Mouse (Mus musculus) ES-CJ7 (cell line): Measurements from ENCODE around the gene Mrpl9.

Experiments
- DNase-seq: peaks from one replicate; pipeline ENCODE4 v3.0.0; 2011; ENCODE audit warnings: low read depth, low spot score

Gene Mrpl9

DNA sequence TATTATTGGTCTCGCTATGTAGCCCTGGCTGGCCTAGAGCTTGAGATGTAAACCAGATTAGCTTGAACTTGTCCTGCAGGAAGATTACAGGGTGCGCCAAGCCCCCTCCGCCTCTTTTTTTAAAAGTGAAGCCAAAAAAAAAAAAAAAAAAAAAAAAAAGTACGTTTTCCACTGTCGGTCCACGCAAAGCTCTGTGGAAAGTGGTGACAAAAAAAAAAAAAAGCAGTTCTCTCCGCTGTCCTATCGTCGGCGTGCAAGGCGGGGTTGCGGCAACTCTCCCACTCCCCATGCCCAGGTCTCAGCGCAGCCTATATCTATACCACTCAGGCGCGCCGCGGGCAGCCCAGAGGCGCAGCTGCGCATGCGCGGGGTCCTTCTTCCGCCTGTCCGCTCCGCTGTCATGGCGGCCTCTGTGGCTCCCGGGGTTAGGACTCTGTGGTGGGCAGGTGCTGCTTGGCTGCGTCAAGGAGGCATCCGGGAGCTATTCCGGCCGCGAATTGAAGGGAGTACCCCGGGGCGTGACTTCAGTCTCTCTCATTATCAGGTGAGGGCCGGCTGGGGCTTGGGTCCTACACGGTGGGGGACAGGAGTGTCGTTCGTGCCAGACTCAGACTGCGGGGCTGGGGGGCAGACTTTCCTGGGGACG is at the start of gene Mrpl9:
Gene Mrpl9, plus strand, starts transcription at position 368 of the 646 bp plus-strand sequence.
- DNase-seq = peak; percentile 96

DNA sequence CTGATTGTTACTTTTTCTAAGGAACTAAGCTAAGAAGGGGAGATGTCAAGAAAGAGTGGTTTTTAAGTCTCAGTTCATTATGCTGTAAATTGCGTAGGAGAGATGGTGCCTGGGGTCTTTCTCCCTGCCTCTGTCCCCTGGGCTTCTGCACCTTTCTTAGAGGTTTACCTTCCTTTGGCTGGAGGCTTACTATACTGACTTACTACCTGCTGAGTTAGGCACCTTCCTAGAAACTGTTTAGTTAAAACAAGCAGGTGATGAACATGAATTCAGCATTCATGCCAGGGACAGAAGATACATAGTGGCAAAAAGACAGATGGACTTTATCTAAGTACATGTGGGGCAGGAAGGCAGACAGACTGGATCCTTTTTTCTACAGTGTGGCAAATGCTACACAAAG is 46.8 kb upstream of the Mrpl9 start:
- no peak for DNase-seq

DNA sequence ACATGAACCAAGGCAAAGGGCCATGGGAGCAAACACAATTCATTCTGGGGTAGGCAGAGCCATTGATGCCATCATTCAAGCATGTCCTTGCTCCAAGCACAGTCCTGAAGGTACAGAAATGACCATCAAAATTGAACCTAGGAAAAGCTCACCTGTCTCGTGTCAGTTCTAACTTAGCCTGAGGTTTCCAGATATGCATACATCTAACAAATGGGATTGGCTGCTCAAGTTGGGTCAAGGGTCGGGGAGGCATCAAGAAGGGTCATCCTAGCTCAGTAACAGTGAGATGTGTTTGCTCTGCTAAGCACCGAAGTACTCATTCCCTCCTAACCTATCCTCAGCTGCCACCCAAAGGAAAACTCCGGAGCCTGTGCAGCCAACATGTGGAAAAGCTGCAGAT is 46.3 kb upstream of the Mrpl9 start:
- DNase-seq = no peak

DNA sequence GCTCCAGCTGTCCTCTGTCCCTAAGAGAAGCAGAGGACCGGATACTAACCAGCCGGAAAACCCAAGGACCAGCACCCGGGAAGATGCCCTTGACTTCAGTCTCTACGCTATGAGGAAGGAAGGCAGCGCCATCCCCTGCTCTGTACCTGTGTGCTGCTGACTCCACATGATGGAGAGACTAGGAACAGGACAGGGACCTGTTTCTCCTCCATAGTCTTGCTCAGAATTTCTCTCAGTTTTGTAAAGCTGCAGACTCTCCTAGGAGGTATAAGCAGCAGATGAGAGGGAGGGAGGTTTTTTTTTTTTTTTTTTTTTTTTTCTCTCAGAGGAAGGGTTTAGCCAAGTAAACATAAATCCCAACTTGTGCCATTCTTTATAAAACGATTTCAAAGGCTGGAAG is 44.9 kb upstream of the Mrpl9 start, which contains the start of gene Lingo4:
Gene Lingo4, plus strand, starts transcription at position 301 of the 400 bp plus-strand sequence.
- no peak for DNase-seq

DNA sequence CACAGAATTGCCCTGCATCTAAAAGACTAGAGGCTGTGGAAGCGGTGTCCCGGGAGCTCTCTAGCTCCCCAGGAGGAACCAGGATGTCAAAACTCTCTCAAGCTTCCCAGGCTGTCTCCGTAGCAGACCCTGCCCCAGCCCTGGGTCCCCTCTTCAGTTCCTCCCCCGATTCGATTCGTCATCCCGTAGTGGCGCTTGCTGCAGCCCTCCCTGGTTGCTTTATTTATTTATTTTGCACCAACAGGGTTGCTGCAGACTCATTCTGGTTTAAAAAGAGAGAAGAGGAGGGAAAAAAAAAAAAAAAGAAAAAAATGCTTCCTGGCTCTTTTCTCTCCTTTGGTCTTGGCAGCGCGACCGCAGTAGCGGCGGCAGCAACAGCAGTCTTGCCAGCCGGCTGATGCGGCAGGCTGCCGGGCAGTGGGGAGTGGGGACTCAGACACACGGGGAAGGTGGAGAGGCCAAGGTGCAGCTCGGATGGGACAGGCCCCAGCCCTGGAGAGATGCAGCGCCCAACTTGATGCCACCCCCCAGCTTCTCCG is 44.1 kb upstream of the Mrpl9 start:
- DNase-seq = peak; percentile 33

DNA sequence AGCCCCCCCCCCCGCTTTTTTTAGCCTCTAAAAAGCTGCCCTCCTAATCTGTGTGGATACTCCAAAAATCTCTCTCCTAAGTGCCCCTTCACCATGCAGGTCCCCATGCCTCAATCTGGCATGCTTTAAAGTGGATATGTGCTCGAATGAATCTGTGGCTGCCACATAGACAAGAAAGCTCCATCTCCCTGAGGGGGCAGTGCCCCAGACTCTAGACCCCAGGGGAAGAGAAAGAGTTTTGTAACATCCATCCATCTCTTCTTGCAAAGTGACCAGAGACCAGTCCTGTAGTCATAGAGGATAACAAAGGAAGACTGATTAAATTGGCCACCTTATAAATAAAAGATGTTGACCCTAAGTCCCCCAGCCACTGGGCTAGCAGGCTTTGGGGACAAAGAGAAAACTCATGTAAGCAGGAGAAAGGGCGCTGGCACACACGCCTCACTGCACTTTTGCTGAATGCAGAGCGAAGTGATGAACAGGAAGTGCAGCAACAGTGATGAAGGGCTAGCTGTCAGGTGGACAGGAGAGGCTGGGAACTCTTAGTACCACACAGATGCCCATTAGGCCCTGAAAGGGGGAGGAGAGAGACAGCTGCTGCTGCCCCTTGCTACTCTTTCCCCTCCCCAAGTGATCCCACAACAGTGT is 43.3 kb upstream of the Mrpl9 start:
- no peak for DNase-seq

DNA sequence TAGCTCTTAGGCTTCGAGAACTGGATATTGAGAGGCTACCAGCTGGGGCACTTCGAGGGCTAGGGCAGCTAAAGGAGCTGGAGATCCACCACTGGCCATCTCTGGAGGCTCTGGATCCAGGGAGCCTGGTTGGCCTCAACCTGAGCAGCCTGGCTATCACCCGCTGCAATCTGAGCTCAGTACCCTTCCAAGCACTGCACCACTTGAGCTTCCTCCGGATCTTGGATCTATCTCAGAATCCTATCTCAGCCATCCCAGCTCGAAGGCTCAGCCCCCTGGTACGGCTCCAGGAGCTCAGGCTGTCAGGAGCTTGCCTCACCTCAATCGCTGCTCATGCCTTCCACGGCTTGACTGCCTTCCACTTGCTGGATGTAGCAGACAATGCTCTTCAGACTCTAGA is 40.7 kb upstream of the Mrpl9 start:
- no peak for DNase-seq

DNA sequence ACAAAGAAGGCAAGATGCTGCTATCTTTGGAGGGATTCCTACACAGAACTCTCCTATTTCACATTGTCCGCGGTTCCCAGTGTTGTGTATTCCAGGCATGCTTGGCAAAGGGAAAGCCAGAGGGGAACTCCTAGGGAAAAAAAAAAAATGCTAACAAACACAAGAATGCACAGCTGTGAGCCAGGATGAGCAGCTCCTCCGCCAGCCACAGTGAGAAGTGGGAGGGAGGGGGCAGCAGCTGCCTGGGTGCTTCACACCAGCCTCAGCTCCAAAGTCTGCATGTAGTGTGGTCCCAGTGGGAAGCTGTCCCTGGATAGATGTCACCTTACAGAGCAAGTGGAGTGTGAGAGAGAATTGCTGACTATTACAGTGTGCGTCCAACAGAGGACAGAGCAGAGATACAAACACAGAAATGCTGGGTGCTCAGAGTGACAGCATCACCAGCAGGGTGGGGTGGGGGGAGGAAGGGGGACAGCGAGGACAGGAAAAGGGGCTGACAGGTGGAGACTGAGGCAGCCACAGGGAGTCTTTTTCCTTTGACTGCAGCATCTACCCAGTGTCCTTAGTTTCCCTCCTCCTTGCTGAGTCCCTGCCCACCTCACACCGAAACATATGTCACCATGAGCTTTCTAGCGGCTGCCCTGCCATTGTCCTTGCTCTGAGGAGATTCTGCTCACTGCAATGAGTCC is 38.6 kb upstream of the Mrpl9 start:
- no peak for DNase-seq

DNA sequence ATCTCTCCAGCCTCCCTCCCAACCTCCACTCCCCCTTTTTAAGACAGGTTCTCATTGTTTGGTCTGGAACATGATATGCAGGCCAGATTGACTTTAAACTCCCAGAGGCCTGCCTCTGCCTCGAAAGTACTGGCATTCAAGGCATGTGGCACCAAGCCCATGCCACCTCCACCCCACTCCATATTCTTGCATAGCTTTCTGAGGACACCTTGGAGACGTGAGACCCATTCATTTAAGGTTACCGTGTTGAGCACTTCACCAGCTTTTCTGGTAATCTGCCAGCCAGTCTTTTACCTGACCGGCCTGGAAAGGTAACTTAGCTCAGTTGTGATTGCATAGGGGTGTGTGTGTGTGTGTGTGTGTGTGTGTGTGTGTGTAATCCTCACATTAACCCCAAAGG is 37.6 kb upstream of the Mrpl9 start:
- no peak for DNase-seq

DNA sequence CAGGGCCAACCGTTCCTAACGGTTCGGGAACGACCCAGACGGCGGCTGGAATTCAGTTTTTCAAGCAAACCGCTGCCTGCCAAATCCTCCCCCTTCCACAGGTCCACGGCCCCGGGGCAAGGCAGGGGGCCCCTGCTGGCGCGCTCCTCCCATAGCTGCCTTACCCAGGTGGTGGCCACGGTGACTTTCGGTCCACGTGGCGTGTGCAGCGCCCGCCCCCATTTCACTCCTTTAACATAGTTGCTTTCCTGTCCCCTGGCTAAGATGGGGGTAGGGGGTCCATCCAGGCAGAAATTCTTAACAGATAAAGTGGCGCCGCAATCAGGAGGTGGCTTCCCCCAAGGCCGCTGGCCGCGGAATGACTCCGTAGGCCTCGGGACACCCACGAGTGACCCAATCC is 30.6 kb upstream of the Mrpl9 start:
- no peak for DNase-seq

DNA sequence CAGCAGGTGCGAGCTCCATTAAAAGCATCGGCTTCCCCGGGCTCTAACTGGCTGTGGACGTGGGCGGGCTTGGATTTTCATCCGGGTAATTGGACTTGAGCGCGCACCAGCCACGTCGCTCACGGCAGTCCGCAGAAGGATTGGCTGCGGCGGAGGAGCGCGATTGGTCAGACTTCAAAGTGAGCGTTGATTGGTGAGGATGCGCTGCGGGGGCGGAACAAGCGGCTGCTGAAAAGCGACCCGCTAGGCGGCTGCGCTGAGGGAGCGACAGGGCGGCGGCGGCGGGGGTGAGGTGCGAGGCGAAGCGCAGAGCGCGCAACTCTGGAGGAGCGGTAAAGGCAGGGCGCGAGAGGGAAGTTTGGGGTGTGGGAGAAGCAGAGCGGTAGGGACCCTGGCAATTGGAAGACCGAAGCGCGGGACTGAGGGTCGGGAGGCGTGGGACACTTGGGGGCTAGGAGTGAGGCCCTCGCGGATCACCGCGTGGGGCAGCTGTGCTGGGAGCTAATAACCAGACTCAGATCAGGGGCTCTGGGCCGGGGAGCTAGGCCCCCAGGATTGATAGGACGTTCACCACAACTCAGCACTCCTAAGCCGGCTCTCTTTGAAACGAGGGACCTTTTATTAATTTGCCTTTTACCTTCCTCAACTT is 30.0 kb upstream of the Mrpl9 start, which contains the start of gene Tdrkh:
Gene Tdrkh, plus strand, starts transcription at position 243 of the 649 bp plus-strand sequence.
- peak; percentile 97 for DNase-seq

DNA sequence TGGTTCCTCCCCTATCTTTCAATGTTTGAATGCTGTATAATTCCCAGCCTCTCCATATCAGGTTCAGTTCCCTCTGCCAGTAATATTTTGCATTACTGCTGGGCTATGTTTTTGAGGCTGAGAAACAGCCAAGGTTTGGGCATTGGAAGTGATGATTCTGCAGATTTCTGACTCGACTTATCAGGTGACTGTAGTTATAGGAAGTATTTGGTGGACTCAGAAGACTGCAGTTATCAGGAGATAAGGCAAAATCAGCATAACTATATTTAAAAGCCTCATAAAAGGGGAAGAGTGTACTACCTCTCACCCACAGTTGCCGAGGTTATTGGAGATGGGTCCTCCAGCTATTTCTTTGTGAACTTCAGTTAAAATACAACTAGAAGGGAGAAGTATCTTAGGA is 12.1 kb upstream of the Mrpl9 start:
- DNase-seq = no peak

DNA sequence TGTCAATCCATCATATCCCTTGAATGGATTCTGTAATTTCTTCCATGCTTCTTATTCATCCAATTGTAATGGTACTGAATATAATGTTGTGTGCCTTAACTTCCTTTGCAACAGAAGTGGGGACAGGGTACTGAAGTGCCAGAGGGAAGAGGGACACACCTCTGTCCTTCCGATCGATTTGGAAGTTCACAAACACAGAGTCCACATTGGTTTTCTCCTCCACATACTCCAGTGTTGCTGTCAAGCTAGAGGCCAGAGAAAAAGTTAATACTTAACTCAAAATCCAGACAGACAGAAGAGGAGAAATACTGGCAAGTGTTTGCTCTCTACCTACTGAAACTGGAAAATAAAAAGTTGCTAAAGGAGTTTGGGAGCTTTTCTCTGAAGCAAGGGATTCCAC is 8.8 kb upstream of the Mrpl9 start:
- no peak for DNase-seq

DNA sequence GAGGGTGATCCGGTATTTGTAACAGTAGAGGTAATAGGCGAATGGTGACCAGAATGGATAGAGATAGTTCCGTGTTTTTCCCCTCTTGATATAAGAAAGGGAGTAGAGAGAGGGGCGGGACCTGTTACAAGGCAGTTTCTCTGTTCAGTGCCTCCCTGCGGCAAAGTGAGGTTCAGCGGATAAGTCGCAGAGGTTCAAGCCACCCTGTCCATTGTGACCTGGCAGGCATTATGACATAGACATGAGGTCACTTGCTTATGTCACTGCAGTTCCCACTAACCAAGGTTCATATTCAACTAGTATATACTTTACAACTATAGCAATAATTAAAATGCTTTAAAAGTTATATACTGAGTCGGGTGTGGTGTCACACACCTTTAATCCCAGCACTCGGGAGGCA is 6.7 kb upstream of the Mrpl9 start:
- no peak for DNase-seq

DNA sequence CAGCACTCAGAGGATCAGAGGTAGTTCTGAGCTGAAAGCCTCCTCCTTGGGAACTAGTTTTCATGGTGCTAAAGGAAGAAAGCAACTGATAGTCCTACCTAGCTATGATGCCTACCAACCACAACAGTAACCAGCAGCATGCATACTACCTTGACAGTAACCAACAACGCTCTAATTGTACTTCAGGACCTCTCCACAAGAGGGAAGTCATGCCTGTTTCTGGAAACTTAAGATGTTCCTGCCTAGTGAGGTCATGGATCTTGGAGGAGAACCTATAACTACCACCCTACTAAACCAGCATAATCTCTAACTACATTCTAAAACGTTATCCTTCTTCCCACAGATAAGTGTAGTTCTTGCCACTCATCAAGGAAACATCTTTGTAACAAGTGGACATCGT is 1.9 kb upstream of the Mrpl9 start:
- DNase-seq = peak; percentile 61

DNA sequence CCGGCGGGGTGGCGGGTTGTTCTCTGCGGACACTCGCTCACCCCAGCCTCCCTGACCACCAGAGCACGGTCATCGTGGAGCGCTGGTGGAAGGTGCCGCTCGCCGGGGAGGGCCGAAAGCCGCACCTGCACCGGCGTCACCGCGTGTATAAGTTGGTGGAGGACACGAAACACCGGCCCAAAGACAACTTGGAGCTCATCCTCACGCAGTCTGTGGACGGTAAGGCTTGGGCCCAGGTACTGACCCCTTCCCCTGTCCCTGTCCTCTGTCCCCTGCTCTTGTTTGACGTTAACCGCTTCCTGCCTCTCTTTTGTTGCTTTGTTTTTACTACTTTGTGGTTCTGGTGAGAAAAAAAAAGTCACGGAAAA is 463 bp downstream of the Mrpl9 start, which contains the start of gene Oaz3:
Gene Oaz3, minus strand, starts transcription at position 319 of the 368 bp plus-strand sequence.
- DNase-seq = no peak

DNA sequence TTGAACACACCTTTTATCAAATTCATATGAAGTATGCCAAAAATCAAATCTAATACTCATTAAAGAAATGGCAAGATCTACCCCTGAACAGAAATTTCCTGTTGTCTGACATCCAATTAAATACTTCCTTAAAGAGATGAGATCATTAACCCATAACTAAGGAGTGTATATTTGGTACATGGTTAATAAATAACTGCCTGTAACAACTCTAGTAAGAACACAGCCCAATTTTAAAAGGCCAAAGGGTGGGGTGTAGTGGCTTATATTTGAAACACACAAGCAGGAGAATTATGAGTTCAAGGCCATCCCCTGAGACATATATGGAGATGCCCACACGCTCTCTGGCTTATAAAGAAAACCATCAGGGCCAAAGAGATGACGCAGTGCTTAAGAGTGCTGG is 6.3 kb downstream of the Mrpl9 start:
- no peak for DNase-seq

DNA sequence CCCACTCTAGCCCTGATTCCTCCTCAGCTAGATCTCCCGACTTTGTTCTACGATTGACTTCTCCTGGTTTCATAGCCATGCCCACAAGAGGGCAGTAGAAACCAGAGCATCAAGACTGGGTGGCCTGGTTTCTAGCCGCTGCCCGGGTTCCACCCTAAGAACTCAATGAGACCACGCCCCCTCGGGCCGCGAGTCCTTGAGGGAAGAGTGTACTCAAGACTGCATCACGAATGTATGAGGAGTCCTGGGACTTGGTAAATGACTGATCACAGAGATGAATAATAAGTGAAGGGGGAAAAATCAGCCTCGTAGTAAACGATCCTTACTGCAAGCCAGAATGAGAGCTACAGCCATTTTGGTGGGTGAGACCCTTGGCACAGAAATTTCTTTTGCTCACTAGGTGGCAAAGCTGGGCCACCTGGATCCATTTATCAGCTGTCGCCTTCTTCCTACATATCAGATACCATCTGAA is 13.4 kb downstream of the Mrpl9 start:
- peak; percentile 94 for DNase-seq

DNA sequence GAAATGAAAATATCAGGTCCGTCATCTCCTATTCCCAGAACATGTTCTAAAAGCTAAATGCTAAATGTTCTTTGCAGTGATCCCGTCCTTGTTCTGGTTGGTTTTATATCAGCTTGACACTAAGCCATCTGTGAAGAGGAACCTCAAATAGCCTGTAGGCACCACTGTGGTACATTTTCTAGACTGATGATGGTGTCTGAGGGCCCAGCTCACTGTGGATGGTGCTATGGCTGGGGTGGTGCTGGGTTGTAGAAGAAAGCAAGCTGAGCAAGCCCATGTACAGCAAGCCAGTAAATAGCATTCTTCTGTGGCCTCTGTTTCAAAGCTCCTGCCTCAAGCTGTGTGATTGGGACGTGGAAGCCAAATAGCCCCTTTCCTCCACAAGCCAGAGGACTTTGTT is 13.9 kb downstream of the Mrpl9 start:
- no peak for DNase-seq

DNA sequence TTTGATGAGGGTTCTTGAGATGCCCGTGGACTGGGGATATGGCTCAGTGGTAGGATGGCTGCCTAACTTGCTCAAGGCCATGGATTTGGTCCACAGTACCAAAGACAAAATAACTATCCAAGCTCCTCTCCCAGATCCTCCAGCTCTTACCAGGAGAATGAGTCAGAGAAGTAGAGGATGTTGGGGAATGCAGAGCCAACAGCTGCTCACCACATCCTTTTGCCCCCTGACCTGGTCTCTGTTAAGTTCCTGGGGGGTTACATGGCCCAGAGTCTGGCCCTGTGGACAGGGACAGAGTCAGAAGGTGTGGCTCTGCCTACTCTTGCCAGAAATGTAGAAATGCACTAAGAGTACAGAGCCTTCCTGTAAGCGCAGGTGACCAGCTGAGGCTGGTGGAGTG is 16.7 kb downstream of the Mrpl9 start:
- no peak for DNase-seq

DNA sequence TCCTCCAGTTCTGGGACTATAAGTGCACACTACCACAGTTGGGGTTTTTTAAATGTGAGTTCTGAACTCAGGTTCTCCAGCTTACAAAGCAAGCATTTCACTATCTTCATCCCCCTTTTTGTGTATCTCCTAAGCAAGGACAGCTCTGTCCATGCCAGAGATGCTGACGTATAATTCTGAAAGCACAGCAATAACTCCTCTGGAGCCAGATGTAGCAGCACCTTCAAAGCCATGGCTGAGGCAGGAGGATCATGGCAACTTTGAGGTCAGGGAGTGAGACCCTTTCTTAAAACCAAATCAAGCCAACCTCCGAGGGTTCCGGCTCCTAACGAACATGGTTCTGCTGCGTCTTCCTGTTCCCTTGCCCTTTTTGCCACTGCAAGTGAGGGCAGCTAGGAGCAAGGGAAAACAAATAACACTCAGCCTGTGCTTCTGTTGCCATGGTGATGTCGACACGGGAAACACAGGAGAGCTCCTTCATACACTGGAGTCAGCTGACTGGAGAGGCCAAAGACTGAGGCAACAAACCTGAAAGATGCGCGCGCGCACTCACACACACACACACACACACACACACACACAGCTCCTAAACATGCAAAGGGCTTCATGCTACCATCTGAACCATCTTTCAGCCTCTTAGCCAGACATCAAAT is 20.9 kb downstream of the Mrpl9 start:
- DNase-seq = peak; percentile 48
